8 mouse cellular contexts compared by ENCODE assay signal in the genomic region with DNA sequence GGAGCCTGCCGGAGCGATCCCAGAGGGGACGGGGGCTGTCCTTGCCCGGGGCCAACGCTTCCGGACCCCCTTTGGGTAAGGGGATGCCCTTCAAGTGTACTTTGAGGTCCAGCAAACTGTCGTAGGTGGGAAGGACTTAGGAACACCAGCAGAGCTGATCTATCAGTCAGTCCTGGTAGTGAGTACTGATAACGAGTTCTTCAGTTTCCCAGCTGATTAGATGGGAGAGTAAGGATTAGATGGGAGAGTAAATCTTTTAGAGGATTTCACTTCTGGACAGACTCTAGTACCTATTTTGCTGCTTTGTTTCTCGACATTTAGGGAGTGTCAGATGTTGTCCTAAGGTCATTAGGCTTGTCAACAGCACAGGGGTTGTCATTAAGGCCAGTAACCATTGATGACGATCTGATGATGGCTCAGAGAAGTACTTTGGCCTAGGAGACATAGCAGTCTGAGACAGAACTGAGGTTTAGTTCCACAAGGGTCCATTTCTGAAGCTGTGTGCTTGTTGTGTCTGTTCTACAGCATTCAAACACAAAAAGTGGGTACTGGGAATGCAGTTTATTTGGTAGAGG. TPM values are rescaled to one million over a fixed set of nuclear protein-coding genes. Genes with fewer than 3 reads are reported as not detected.
DNase-seq lines count a peak whose midpoint lies in the region; ATAC-seq and TF ChIP-seq lines count a peak whose summit lies in the region.

No protein-coding gene starts in this region.

- H3K27me3 ChIP-seq in neural tube, embryonic 13.5 days: no peaks in the 10 kb centered on the region

- H3K4me3 ChIP-seq in left cerebral cortex, adult 2 months: peak overlapping the region; percentile 80
- peak overlapping the region; percentile 98 for H3K4me3 ChIP-seq in neural tube, embryonic 13.5 days

- peaks cover 20% of the 10 kb centered on the region for H3K4me1 ChIP-seq in neural tube, embryonic 13.5 days (replicated peaks)

- WGBS in neural tube, embryonic 13.5 days: 0% methylated on average over 10 of the region's 10 CpGs

- H3K27ac ChIP-seq in left cerebral cortex, adult 2 months: peak overlapping the region; percentile 80
- H3K27ac ChIP-seq in neural tube, embryonic 13.5 days (replicated peaks): peak overlapping the region; percentile 81

- no peak for DNase-seq in left cerebral cortex, adult 2 months (ENCODE audit: extremely low spot score in 1 of 2, low spot score in 2 of 2)
- no peak for DNase-seq in left cerebral cortex, postnatal 25 days (ENCODE audit: low spot score in 2 of 2)
- DNase-seq in c-Kit-negative CD71-positive TER-119-positive erythroid progenitor cells, embryonic 14.5 days (ENCODE audit: low read depth, low spot score): peak; percentile 13
- peak; percentile 6 for DNase-seq in hindlimb bud, embryonic 11.5 days (ENCODE audit: extremely low spot score, low read depth, low spot score)
- DNase-seq in adrenal gland, adult 18-20 months (ENCODE audit: low spot score in 2 of 2): no peak
- no peak for DNase-seq in spleen, adult 12 weeks (ENCODE audit: low spot score)
- DNase-seq in adrenal gland, adult 8-10 months: no peak

- no peak for TF ChIP-seq CTCF in left cerebral cortex, adult 2 months (IDR thresholded peaks at IDR 0.05)

- intact Hi-C loops in left cerebral cortex, adult 2 months (cut with DNase I): no loop called here
- intact Hi-C loops in left cerebral cortex, postnatal 25 days (cut with DNase I): no loop called here

- peak; percentile 73 for ATAC-seq in neural tube, embryonic 13.5 days (ENCODE audit: low read depth)

- no peaks in the 10 kb centered on the region for H3K9me3 ChIP-seq in neural tube, embryonic 13.5 days

- peaks cover 21% of the 10 kb centered on the region for H3K36me3 ChIP-seq in neural tube, embryonic 13.5 days

- H3K9ac ChIP-seq in neural tube, embryonic 13.5 days: peak overlapping the region; percentile 93

- H3K4me2 ChIP-seq in neural tube, embryonic 13.5 days: peak overlapping the region; percentile 85

RNA-seq across cellular contexts. Expression of gene Nudt15, which starts 5.2 kb away (rescaled TPM):
- 1 to 10 TPM; 5.2 to 6.0 TPM for total RNA-seq in left cerebral cortex, adult 2 months (2021)
- 1 to 10 TPM; 4.5 to 6.4 TPM for total RNA-seq in left cerebral cortex, postnatal 25 days (2021)
- polyA plus RNA-seq in neural tube, embryonic 13.5 days (2015; fragmentation: Nextera tagmentation; extraction: Ambion mirVana): 9.5 and 9.7 TPM in 2 replicates
- 1 to 10 TPM; 7.0 to 7.4 TPM for total RNA-seq in adrenal gland, adult 18-20 months (2021)
- 1 to 10 TPM; 5.2 to 7.2 (median 6.9) TPM for total RNA-seq in adrenal gland, adult 8-10 months (2022)

RNA-seq across cellular contexts. Expression of gene Sucla2, which starts 28.1 kb away (rescaled TPM):
- total RNA-seq in left cerebral cortex, adult 2 months (2021): 100 to 1,000 TPM; 143 to 160 TPM
- total RNA-seq in left cerebral cortex, postnatal 25 days (2021): 100 to 1,000 TPM; 146 to 164 TPM
- polyA plus RNA-seq in neural tube, embryonic 13.5 days (2015; fragmentation: Nextera tagmentation; extraction: Ambion mirVana): 118 and 126 TPM in 2 replicates
- 100 to 1,000 TPM; 316 to 519 TPM for total RNA-seq in adrenal gland, adult 18-20 months (2021)
- 100 to 1,000 TPM; 218 to 281 (median 245) TPM for total RNA-seq in adrenal gland, adult 8-10 months (2022)

RNA-seq across cellular contexts. Expression of gene Med4, which starts 43.4 kb away (rescaled TPM):
- 10 to 100 TPM; 26.6 to 26.9 TPM for total RNA-seq in left cerebral cortex, adult 2 months (2021)
- 10 to 100 TPM; 26.5 to 27.5 TPM for total RNA-seq in left cerebral cortex, postnatal 25 days (2021)
- 81.9 and 84.3 TPM in 2 replicates for polyA plus RNA-seq in neural tube, embryonic 13.5 days (2015; fragmentation: Nextera tagmentation; extraction: Ambion mirVana)
- total RNA-seq in adrenal gland, adult 18-20 months (2021): 10 to 100 TPM; 22.0 to 22.8 TPM
- 10 to 100 TPM; 23.1 to 29.5 (median 26.1) TPM for total RNA-seq in adrenal gland, adult 8-10 months (2022)

Comparison
In these comparisons a context has a peak if more than half of its experiments do, and no peak if none do; other contexts are left out.
1. DNase-seq: peak in c-Kit-negative CD71-positive TER-119-positive erythroid progenitor cells, embryonic 14.5 days (single experiment) and hindlimb bud, embryonic 11.5 days (single experiment); none in left cerebral cortex, adult 2 months (0 of 2), left cerebral cortex, postnatal 25 days (0 of 2), adrenal gland, adult 18-20 months (0 of 2), spleen, adult 12 weeks (single experiment) and adrenal gland, adult 8-10 months (single experiment).